Mouse (Mus musculus) liver, postnatal 0 days (tissue): ENCODE data around the gene Nup133.

Experiments
- CTCF ChIP-seq: sonication (generic); IDR thresholded peaks from 2 replicates; pipeline ENCODE4 v1.5.1; 2016; ENCODE audit warnings: antibody characterized with exemption, low read depth
- EP300 ChIP-seq: IDR thresholded peaks from 2 replicates; pipeline ENCODE4 v1.6.1; 2016; ENCODE audit warnings: antibody characterized with exemption, low read depth, mild to moderate bottlenecking

GRCm38 (mm10) chr8:123883094-123883493 is 66.0 kb downstream of the Nup133 start:
- TF ChIP-seq CTCF (no peak), EP300 (no peak)
